Mouse (Mus musculus) thymus, adult 2 months (tissue): ENCODE results near the gene Rdh16f2.

ENCODE experiments used
- CTCF ChIP-seq: fragments of 200-500 bp; IDR thresholded peaks from 2 replicates; pipeline ENCODE4 v1.5.1; 2012; ENCODE audit warnings: mild to moderate bottlenecking, control low read depth, low read length, moderate library complexity, borderline replicate concordance; ENCODE audit not compliant: control insufficient read depth, poor library complexity, insufficient read depth; ENCODE audit errors: extremely low read depth
- POLR2A ChIP-seq: fragments of 200-500 bp; IDR thresholded peaks from 2 replicates; pipeline ENCODE4 v1.6.1; 2012; ENCODE audit warnings: mild to moderate bottlenecking, low read length, control low read depth, moderate library complexity; ENCODE audit not compliant: control insufficient read depth, poor library complexity, insufficient read depth; ENCODE audit errors: extremely low read depth

- TF ChIP-seq CTCF: no peak
- TF ChIP-seq POLR2A: no peak
Observed at GRCm38 (mm10) chr10:127906138-127906537, 39.9 kb downstream of the Rdh16f2 start.
